Mouse (Mus musculus): ENCODE measurements at regions not wholly inside any gene's neighbourhood (a gene's known extent, or its start where the extent isn't known, plus 50 kb on each side); places are given as distances from the start of the nearest gene placed in this dataset.

DNA sequence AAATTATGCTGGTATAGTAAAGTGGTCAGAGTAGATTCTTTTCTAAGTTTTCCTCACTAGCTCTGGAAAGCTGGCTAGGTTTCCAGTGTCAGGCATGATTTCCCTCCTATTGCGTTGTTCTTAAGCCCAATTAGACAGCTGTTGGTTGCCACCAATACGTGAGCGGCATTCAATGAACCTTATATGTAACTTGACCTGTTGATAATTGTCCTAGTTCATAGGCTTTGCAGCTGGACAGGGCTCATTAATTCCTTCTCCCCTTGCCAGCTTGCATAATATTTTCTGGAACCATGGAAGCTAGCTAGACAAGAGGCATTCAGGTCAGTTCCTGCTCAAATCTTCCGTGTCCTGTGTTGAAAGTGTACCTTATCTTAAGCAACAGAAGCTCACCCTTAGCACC, 152.9 kb upstream of the Sstr4 start:
- intact Hi-C loops (cut with DNase I), result no loop called here
- no peak for DNase-seq (ENCODE audit: extremely low spot score in 1 of 2, low spot score in 2 of 2)

DNA sequence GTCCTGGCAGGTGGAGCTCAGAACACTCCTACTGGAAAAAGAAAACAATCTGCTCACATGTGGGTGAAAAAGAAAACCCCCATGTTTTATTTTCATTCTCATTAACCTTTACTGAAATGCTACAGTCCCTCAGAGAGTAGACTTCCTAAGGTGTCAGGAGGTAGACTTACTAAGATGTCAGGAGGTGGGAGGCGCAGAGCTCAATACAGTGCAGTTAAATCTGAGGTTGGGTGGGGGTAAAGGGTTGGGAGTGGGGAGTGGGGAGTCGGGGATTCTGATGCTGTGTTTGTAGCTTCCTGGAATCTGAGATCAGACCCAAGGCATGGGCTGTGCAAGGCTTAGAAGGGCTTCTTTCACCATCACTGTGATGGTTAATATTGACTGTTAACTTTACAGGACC, 149.6 kb upstream of the Sstr4 start:
- no peak for DNase-seq (ENCODE audit: extremely low spot score in 1 of 2, low spot score in 2 of 2)
- intact Hi-C loops (cut with DNase I), result no loop called here

GRCm38 (mm10) chr2:148250902-148251301, 144.2 kb upstream of the Sstr4 start:
- DNase-seq (ENCODE audit: extremely low spot score in 1 of 2, low spot score in 2 of 2), result no peak
- intact Hi-C loops (cut with DNase I), result no loop called here

GRCm38 (mm10) chr2:148255662-148256061, 139.5 kb upstream of the Sstr4 start:
- intact Hi-C loops (cut with DNase I), result no loop called here

GRCm38 (mm10) chr2:148264111-148264730, 130.9 kb upstream of the Sstr4 start:
- intact Hi-C loops (cut with DNase I), result no loop called here
- no peak for DNase-seq (ENCODE audit: extremely low spot score in 1 of 2, low spot score in 2 of 2)

More at GRCm38 (mm10) chr2:148255662-148256061, 139.5 kb upstream of the Sstr4 start:
- DNase-seq (ENCODE audit: extremely low spot score in 1 of 2, low spot score in 2 of 2), result no peak

- intact Hi-C loops (cut with DNase I), result no loop called here
- DNase-seq (ENCODE audit: extremely low spot score in 1 of 2, low spot score in 2 of 2), result peak in 1 of 2 experiments; percentile 22
Measured at GRCm38 (mm10) chr2:148279200-148279599, 115.9 kb upstream of the Sstr4 start.

DNA sequence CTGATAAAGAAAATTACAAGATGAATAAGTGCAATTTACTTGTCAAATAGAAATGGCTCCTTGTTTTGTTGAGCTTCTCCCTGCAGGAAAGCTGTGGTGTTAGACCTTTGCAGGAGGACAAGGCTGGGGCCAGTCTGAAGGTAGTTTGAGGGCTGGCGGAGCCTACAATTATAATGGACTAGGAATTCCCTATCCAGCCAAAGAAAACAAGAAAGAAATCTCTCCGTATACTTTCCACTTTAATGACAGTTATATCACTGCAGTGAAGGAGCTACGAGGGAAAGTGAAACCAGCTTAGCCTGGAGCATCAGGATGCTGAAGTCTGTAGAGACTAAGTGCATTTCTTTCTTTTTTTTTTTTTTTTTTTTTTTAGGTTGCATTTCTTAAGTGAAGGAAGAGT, 104.8 kb upstream of the Sstr4 start:
- no peak for DNase-seq (ENCODE audit: extremely low spot score in 1 of 2, low spot score in 2 of 2)
- intact Hi-C loops (cut with DNase I), result no loop called here

- intact Hi-C loops (cut with DNase I), result no loop called here
- no peak for DNase-seq (ENCODE audit: extremely low spot score in 1 of 2, low spot score in 2 of 2)
Measured at GRCm38 (mm10) chr2:148292442-148292841, 102.7 kb upstream of the Sstr4 start.

DNA sequence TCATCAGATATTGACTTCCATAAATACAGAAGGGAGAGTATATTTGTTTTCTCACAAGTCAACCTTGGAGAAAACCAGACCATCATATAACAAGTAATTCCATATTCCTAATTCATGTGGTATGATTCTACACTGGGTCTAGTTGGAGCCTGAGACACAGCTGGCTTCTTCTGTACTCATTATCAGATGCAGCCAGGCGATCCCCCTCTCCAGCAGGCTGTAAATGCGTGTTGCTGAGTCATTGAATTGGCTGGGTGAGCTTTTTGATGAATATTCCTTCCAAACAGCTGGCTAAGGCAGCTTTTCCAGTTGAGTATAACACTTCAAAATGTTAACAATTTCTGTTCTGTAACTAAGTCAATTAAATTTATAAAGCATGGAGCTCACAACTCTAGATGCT, 102.2 kb upstream of the Sstr4 start:
- intact Hi-C loops (cut with DNase I), result no loop called here
- DNase-seq (ENCODE audit: extremely low spot score in 1 of 2, low spot score in 2 of 2), result peak in 1 of 2 experiments; percentile 14

DNA sequence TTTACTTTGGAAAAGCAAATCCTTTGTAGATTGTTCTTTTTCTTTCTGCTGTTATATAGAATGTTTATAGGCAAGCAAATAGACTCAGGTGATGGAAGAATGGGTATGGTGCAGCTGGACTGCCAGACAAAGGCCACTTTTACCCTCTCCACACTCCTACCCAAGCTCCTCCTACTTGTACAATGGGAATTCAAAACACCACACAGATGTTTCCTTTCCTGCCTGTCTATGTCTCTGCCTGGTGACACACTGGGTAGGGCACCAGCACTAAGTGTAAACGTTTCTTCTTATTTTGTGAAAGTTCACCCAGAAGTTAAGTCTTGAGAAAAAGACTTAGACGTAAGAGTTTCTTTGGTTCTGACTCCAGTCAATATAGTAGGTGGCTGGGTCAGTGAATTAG, 94.3 kb upstream of the Sstr4 start:
- intact Hi-C loops (cut with DNase I), result no loop called here
- DNase-seq (ENCODE audit: extremely low spot score in 1 of 2, low spot score in 2 of 2), result no peak

GRCm38 (mm10) chr2:148312255-148312654, 82.9 kb upstream of the Sstr4 start:
- intact Hi-C loops (cut with DNase I), result no loop called here
- DNase-seq (ENCODE audit: extremely low spot score in 1 of 2, low spot score in 2 of 2), result no peak

DNA sequence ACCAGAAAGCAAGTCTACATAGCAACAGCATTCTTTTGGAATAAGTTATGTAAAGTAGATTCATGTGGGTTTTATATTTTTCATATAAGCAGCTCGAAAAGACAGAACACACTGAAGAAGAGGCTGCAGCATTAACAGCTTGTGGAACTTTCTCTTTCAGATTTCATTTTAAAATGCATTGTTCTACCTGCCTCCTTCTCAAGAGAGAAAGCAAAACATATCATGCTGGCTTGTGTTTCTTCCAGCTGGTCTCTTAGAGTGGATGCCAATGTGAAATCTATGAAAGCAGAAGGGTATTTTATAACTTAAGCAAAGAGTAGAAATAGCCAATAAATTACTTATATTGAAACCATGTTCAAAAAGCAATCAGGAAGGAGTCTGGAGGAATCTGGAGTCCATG, 74.2 kb upstream of the Sstr4 start:
- no peak for DNase-seq (ENCODE audit: extremely low spot score in 1 of 2, low spot score in 2 of 2)
- intact Hi-C loops (cut with DNase I), result loop anchor here (5.0 to 10.0 kb wide), 2 partner anchors 76 to 166 kb away; partner anchors contain the start of gene Sstr4

- intact Hi-C loops (cut with DNase I), result loop anchor here (10.0 kb wide), 1 partner anchor 171 kb away; no protein-coding TSS in a partner anchor
- no peak for DNase-seq (ENCODE audit: extremely low spot score in 1 of 2, low spot score in 2 of 2)
Measured at GRCm38 (mm10) chr2:148325362-148325761, 69.8 kb upstream of the Sstr4 start.

- no peak for DNase-seq (ENCODE audit: extremely low spot score in 1 of 2, low spot score in 2 of 2)
- intact Hi-C loops (cut with DNase I), result loop anchor here (10.0 kb wide), 1 partner anchor 171 kb away; no protein-coding TSS in a partner anchor
Measured at GRCm38 (mm10) chr2:148325854-148326387, 69.2 kb upstream of the Sstr4 start.

DNA sequence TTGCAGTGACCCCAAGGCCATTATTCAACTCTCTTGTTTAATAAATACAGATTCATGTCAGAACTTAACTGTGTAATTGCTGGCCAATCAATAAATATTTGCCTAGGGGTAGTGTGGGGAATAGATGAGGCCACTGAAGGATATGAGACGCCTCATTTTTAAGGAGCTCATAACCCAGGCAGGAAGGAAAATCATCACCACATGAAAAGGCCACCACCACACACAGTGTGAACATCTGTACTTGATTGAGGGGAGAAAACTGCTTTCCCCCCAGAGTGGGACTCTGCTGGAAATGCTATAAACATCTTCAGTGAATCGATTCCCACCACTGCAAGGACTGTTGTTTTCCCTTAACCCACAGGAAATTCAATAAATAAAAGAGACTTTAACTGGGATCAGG, 68.7 kb upstream of the Sstr4 start:
- intact Hi-C loops (cut with DNase I), result loop anchor here (10.0 kb wide), 1 partner anchor 172 kb away; no protein-coding TSS in a partner anchor
- no peak for DNase-seq (ENCODE audit: extremely low spot score in 1 of 2, low spot score in 2 of 2)

DNA sequence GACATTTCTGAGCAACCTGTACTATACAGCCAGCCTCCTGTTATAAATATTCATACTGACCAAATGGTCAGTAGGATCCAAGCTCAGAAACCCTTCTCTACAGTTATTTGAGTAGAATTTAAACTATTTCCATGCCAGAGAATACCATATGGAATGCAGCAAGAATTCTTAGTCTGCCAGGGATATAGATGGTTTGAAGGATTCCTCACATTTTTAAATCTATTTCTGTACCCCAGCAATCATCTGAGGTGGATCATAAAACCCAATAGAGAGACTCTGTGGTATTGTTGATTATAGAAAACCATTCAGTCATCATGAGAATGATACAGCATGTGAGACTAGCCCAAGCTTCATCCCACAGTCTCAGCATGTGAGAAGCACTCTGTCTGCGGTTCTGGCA, 67.6 kb upstream of the Sstr4 start:
- intact Hi-C loops (cut with DNase I), result loop anchor here (10.0 kb wide), 1 partner anchor 173 kb away; no protein-coding TSS in a partner anchor
- no peak for DNase-seq (ENCODE audit: extremely low spot score in 1 of 2, low spot score in 2 of 2)

DNA sequence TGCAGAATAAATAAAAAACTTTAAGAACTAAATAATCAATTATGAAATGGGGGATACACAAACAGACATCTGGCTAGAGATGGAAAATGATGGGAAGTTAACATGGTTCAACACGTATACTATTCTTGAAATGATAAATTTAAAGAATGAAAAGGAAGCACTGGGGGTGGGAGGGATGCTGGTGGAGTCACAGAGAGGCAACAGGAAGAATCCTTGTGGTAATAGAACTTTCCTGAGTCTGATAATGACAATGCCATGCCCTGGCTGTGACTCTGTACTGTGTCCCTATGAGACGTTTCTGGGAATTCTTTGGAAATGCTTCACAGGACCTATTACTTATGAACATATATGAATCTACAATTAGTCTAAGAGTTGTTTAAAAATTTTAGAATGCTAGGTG, 64.8 kb upstream of the Sstr4 start:
- no peak for DNase-seq (ENCODE audit: extremely low spot score in 1 of 2, low spot score in 2 of 2)
- intact Hi-C loops (cut with DNase I), result no loop called here

DNA sequence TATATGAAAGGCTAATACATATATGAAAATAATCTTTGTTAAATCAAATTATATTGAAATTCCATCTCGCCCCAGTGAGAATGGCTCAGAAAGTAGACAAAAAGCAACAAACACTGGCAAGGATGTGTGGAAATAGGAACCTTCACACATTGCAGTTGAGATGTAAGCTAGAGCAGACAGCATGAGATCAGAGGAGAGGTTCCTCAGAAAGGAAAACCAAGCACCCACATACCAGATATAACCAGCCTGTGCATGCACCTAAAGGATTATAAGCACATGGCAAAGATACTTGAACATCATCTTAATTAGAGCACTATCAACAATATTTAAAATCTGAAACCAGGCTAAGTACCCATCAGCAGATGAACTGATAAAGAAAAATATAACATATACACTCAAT, 60.6 kb upstream of the Sstr4 start:
- intact Hi-C loops (cut with DNase I), result no loop called here
- DNase-seq (ENCODE audit: extremely low spot score in 1 of 2, low spot score in 2 of 2), result no peak

DNA sequence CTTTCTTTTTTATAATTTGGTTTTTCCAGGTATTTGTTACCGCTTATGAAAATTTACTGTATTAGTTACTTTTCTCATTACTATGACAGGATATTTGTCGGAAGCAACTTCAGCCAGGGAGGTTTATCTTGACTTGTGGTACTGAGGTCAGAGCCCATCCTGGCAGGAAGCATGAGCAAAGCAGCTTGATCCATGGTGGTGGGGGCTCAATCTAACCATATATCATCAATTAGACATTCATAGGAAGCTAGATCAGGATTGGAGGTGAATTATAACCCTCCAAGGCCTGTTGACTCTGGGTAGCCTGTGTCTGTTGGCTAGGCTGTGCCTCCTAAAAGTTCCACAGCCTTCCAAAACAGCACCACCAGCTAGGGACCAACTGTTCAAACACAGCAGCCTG, 58.5 kb upstream of the Sstr4 start:
- DNase-seq (ENCODE audit: extremely low spot score in 1 of 2, low spot score in 2 of 2), result no peak
- intact Hi-C loops (cut with DNase I), result no loop called here

- DNase-seq (ENCODE audit: extremely low spot score in 1 of 2, low spot score in 2 of 2), result peak in 1 of 2 experiments; percentile 50
- intact Hi-C loops (cut with DNase I), result no loop called here
Measured at GRCm38 (mm10) chr2:148338308-148338768, 56.8 kb upstream of the Sstr4 start.

GRCm38 (mm10) chr2:148338894-148339293, 56.2 kb upstream of the Sstr4 start:
- DNase-seq (ENCODE audit: extremely low spot score in 1 of 2, low spot score in 2 of 2), result no peak
- intact Hi-C loops (cut with DNase I), result no loop called here
